Mouse (Mus musculus) erythroblast, embryonic 14.5 days (primary cell): Measurements from ENCODE around the gene Trpv2.
"Not testable (repeated sequence)": the region's sequence is repeated elsewhere in the genome, so short reads cannot be mapped to it uniquely, and the experiment has no call there.

ENCODE experiments used
- GATA1 ChIP-seq: IDR thresholded peaks from 2 replicates; pipeline ENCODE4 v1.6.1; 2012; ENCODE audit warnings: low read length, inconsistent platforms, mixed read lengths
- TAL1 ChIP-seq: IDR thresholded peaks from 3 replicates; pipeline ENCODE4 v1.6.1; 2012; ENCODE audit warnings: low read length, inconsistent platforms, mixed read lengths

- not testable (repeated sequence) for TF ChIP-seq GATA1, TAL1
Measured at GRCm38 (mm10) chr11:62649803-62650202, 75.5 kb downstream of the Trpv2 start.
